Mouse (Mus musculus) hindbrain, embryonic 16.5 days (tissue): ENCODE measurements around the gene Cyp2g1. TPM values are rescaled to one million over a fixed set of nuclear protein-coding genes. Genes with fewer than 3 reads are reported as not detected.
"Not testable (repeated sequence)": the region's sequence is repeated elsewhere in the genome, so short reads cannot be mapped to it uniquely, and the experiment has no call there.

Experiments
- ATAC-seq: fragments of 200-750 bp; cut with Nextera tagmentation; 2 replicates; pipeline ENCODE4 v1.8.0; 2017; ENCODE audit warnings: moderate TSS enrichment, moderate library complexity
- H3K27ac ChIP-seq: fragments of 300-500 bp; sonication (generic); 2 replicates; pipeline ENCODE4 v1.5.1; 2014; ENCODE audit warnings: low read depth, mild to moderate bottlenecking, control low read depth, low read length, moderate library complexity
- H3K27me3 ChIP-seq: fragments of 300-500 bp; sonication (generic); replicated peaks from 2 replicates; pipeline ENCODE4 v1.6.1; 2014; ENCODE audit warnings: low read length; ENCODE audit not compliant: control insufficient read depth, insufficient read depth
- H3K36me3 ChIP-seq: fragments of 300-500 bp; sonication (generic); 2 replicates; pipeline ENCODE4 v1.6.1; 2014; ENCODE audit warnings: mild to moderate bottlenecking, low read length, moderate library complexity, mixed read lengths; ENCODE audit not compliant: control insufficient read depth, insufficient read depth
- H3K4me1 ChIP-seq: fragments of 300-500 bp; sonication (generic); 2 replicates; pipeline ENCODE4 v1.6.1; 2014; ENCODE audit warnings: low read depth, low read length; ENCODE audit not compliant: control insufficient read depth, insufficient read depth
- H3K4me2 ChIP-seq: fragments of 300-500 bp; sonication (generic); 2 replicates; pipeline ENCODE4 v1.6.1; 2014; ENCODE audit warnings: mild to moderate bottlenecking, low read length, control low read depth, moderate library complexity
- H3K4me3 ChIP-seq: fragments of 300-500 bp; sonication (generic); 2 replicates; pipeline ENCODE4 v1.5.1; 2014; ENCODE audit warnings: mild to moderate bottlenecking, low read length, control low read depth, moderate library complexity
- H3K9ac ChIP-seq: fragments of 300-500 bp; sonication (generic); 2 replicates; pipeline ENCODE4 v1.6.1; 2014; ENCODE audit warnings: low read depth, mild to moderate bottlenecking, control low read depth, low read length, moderate library complexity
- H3K9me3 ChIP-seq: fragments of 300-500 bp; sonication (generic); 2 replicates; pipeline ENCODE4 v1.6.1; 2014; ENCODE audit warnings: mild to moderate bottlenecking, low read length, moderate library complexity; ENCODE audit not compliant: control insufficient read depth
- WGBS: fragments of 180-500 bp; shearing (Covaris S2); extraction: QIAGEN DNeasy Blood & Tissue Kit; methylation state at CpG from one replicate; pipeline ENCODE4 v1.1.7; 2014; 5-methylcytosine and 5-hydroxymethylcytosine counted together
- polyA plus RNA-seq: library from polyadenylated mRNA; unstranded; fragments of >200 nt; fragmentation: Nextera tagmentation; extraction: Ambion mirVana; gene quantifications from 2 replicates; pipeline ENCODE4 v1.2.1, GENCODE M21; 2015

Cyp2g1 gene
- polyA plus RNA-seq, 1 experiment from 2014 or later = not detected

DNA sequence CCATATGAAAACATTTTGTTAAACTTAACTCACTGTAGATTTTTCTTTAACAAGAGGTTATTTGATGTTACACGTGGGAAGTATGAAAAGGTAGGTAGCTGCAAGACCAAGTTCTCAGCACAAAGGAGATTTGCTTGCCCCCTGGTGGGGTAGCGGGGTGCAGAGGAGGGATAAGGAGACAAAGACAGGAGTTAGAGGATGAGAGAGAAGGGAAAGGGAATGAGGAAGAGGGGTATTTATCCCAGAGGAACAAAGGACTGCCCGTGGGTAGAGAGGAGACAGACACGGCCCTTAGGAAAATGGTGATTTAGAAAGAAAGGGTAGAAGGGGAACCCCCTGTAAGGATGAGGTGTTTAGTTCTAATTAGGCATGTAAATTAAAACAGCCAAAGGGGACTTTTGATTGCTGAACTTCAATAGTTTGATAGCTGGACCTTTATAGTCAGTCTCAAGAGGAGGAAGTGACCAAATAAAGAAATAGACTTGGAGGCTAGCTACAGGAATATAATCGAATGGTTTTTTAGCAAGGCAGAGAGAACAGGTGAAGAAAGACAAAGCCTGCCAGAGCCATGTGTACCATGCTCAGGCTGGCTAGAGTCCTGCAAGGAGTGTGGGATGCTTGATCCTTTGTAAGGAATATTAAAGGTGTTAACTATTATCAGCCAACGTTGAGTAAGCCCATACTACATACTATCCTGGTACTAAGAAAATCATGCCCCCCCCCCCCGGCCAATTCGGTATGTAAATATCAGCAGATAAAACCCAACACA is 27.5 kb upstream of the Cyp2g1 start:
- 0 out of 2 replicates have a peak, but pooled peaks have one; percentile 43 for ATAC-seq
- Histone ChIP-seq H3K9ac (no peak overlapping the region), H3K36me3 (no peaks in the 10 kb centered on the region), H3K4me2 (peak overlapping the region; percentile 30; the same call in 1 of the 2 replicates), H3K9me3 (no peaks in the 10 kb centered on the region), H3K4me1 (no peaks in the 10 kb centered on the region), H3K27ac (no peak overlapping the region), H3K27me3 (no peaks in the 10 kb centered on the region), H3K4me3 (no peak overlapping the region; the same call in 1 of the 2 replicates)
- 13% methylated on average over 8 of the region's 8 CpGs for WGBS

DNA sequence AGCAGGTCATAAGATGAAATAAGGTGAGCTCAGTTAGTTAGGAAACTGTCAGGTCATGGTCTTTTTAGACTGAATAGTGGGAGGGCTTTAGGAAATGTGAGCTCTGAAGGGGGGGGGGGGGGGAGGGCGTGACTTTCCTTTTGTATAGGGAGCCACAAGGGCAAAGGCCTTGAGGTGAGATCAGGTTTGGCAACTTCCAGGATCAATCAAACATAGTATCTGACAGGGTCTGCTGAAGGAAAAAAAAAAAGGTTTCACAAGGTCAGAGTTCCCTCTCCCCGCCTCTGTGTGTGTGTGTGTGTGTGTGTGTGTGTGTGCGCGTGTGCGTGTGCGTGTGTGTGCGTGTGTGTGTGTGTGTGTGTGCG is 26.9 kb upstream of the Cyp2g1 start:
- ATAC-seq = no peak
- WGBS = 20% methylated on average over 5 of the region's 8 CpGs
- H3K27me3 ChIP-seq = no peaks in the 10 kb centered on the region
- H3K9me3 ChIP-seq = no peaks in the 10 kb centered on the region
- no peaks in the 10 kb centered on the region for H3K36me3 ChIP-seq
- no peak overlapping the region for H3K27ac ChIP-seq
- H3K4me1 ChIP-seq = no peaks in the 10 kb centered on the region
- H3K4me2 ChIP-seq = no peak overlapping the region
- no peak overlapping the region for H3K4me3 ChIP-seq
- H3K9ac ChIP-seq = no peak overlapping the region

DNA sequence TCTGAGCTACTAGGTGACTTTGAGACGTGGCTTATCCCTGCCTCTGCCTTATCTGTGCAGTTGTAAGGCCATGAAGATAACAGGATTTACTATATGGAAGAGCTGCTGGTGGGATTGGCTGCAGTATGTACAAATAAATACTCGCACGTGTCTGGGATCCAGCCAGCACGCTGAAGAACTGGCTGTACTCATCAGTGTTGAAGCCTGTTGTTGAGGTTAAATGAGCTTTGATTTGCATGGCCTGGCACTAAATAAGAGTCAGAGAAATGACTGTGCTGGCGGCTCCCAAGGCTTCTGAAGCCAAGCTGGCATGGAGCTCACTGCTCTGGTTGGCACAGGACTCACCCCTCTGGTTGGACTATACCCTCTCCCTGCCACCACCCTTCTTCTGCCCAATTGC is 25.5 kb upstream of the Cyp2g1 start:
- Histone ChIP-seq H3K4me1 (no peaks in the 10 kb centered on the region), H3K27ac (no peak overlapping the region), H3K4me2 (no peak overlapping the region), H3K9ac (no peak overlapping the region), H3K36me3 (no peaks in the 10 kb centered on the region), H3K9me3 (no peaks in the 10 kb centered on the region), H3K4me3 (no peak overlapping the region), H3K27me3 (no peaks in the 10 kb centered on the region)
- WGBS = 73% methylated on average over 5 of the region's 5 CpGs
- ATAC-seq = no peak

DNA sequence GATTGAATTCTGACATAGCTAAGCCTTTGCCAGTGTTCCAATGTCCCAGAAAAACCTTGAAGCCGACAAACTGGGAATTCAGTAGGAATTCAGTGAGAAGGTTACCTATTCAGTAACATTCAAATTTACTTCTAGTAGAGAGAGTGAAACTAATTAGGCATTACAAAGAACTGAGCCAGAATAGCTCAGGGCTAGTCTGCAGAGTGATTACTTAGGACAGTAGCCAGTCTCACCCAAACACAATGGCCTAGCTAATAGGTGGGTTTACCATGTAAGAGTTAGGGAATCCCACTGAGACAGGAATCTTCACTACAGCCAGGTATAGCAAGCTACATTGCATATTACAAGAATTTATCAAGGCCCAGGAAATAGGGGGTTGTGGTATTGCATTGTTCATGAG is 22.7 kb upstream of the Cyp2g1 start:
- H3K4me1 ChIP-seq, H3K9me3 ChIP-seq, H3K36me3 ChIP-seq, H3K27me3 ChIP-seq, H3K4me3 ChIP-seq, H3K9ac ChIP-seq, ATAC-seq, H3K27ac ChIP-seq, H3K4me2 ChIP-seq: not testable (repeated sequence)
- 47% methylated on average over 1 of the region's 1 CpGs for WGBS

DNA sequence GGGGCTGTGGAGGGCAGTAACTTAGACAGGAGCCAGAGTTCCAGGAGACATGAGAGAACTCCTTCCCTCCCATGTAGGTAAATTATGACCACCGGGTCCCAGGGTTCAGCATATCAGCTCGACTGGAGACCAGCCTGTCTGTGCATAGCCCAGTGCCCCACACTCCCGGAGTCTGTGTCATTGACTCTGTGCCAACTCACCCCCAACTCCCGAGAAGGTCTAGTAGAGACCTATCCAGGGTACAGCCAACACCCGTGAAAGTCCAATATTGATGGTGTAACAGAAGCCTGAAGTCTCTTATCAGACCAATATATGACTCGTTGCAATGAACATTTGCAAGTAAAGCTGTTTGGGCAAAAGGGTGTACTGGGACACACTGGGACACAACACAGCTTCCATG is 18.7 kb upstream of the Cyp2g1 start:
- H3K27ac ChIP-seq = no peak overlapping the region
- WGBS = 81% methylated on average over 6 of the region's 6 CpGs
- no peak overlapping the region for H3K4me2 ChIP-seq
- ATAC-seq = no peak
- no peaks in the 10 kb centered on the region for H3K36me3 ChIP-seq
- H3K27me3 ChIP-seq = no peaks in the 10 kb centered on the region
- no peak overlapping the region for H3K9ac ChIP-seq
- H3K4me3 ChIP-seq = no peak overlapping the region
- H3K4me1 ChIP-seq = no peaks in the 10 kb centered on the region
- H3K9me3 ChIP-seq = peaks cover 2% of the 10 kb centered on the region; the same call in 1 of the 2 replicates

DNA sequence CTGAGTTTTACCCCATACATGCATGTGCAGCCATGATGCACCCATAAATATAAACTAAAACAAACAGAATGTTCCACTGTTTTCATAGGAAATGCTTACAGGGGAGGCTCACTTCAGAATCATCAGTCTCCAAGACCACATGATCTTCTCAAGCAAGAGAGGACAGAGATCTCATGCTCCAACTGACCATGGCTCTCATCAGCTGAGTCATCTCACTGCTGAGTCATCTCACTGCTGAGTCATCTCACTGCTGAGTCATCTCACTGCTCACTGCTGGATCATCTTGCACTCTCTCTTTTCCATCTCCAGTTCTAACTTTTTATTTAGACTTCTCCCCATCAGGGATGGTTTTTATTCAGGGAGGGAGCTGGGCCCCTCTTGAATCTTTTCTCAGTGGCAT is 8.6 kb upstream of the Cyp2g1 start:
- Histone ChIP-seq H3K36me3 (no peaks in the 10 kb centered on the region), H3K27ac (no peak overlapping the region), H3K4me3 (no peak overlapping the region), H3K9ac (no peak overlapping the region), H3K9me3 (no peaks in the 10 kb centered on the region), H3K4me2 (no peak overlapping the region), H3K27me3 (no peaks in the 10 kb centered on the region), H3K4me1 (no peaks in the 10 kb centered on the region)
- no peak for ATAC-seq

DNA sequence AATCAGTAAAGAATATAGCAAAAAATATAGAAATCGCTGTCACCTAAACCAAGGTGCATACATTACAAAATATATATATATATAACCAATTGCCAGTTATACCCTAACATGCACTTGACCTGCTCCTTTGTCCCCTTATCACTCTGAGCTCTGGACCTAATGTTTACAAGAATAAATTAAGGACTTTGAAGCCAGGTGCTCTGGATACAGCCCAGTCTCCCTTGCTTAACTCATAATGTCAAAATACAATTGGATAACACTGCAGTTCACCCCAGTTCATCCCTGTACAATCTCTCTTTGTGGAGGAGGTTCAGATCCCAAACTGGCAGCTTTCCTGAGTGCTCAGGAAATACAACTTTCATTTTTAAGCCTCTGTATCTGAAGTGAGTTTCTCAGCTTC is 7.7 kb upstream of the Cyp2g1 start:
- Histone ChIP-seq H3K4me2 (no peak overlapping the region), H3K4me3 (no peak overlapping the region), H3K9me3 (no peaks in the 10 kb centered on the region), H3K4me1 (no peaks in the 10 kb centered on the region), H3K27ac (no peak overlapping the region), H3K27me3 (no peaks in the 10 kb centered on the region), H3K36me3 (no peaks in the 10 kb centered on the region), H3K9ac (no peak overlapping the region)
- no peak for ATAC-seq
- WGBS = 100% methylated on average over 1 of the region's 1 CpGs

DNA sequence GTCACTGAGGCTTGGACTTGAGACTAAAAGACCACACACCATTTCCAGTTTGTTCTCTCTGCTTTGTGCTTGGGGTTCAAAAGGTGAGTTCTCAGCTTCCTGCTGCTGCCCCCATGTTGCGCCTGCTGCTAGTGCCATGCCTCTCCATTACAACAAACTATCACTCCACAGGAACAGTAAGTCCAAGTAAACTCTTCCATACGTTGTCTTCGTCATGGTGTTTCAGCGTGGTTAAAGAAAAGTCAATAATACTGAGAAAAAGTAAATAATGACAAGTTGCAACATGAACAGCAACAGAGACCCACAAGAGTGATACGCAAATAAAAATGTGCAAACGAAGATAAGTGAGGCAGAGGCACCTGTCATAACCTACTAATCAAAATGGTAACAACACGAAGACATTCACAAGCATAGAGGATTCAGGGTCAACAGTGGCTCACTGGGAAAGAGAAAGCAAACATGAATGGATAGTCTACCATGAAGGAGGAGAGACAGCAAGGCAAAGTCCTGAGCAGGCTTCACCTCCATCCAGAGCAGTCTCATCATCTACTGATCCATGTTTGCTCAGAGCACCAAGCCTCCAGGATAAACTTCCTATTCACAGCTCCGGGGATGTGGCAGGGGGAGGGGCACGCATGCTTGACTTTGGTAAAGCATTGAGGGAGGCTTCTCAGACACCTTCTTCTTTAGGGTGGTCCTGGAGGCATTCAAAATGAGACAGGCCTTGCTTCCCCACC is 23.0 kb downstream of the Cyp2g1 start:
- H3K4me2 ChIP-seq, H3K9ac ChIP-seq, H3K4me3 ChIP-seq, H3K27me3 ChIP-seq, H3K4me1 ChIP-seq, H3K9me3 ChIP-seq, H3K36me3 ChIP-seq, H3K27ac ChIP-seq, ATAC-seq: not testable (repeated sequence)
- 77% methylated on average over 8 of the region's 9 CpGs for WGBS

DNA sequence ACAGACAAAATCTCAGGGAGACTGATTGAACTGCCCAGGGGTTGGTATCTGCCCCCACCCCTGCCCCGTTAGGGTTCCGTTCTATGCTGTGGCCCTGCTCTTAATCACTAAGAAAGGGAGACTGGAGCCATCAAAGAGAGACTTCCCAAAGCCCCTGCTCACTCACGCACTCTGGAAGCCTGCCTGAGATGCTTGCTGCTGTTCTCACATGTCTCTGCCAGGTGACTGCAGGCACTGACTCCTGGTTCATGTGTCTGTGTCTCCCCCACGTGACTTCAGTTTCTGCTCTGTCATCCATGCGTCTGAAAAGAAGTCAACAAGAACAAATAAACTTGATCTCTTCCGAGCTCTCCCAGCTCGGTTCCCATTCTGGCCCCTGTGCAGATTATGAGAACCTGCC is 24.0 kb downstream of the Cyp2g1 start:
- H3K36me3 ChIP-seq, ATAC-seq, H3K4me3 ChIP-seq, H3K9ac ChIP-seq, H3K4me2 ChIP-seq, H3K27ac ChIP-seq, H3K9me3 ChIP-seq, H3K27me3 ChIP-seq, H3K4me1 ChIP-seq: not testable (repeated sequence)
- 78% methylated on average over 7 of the region's 7 CpGs for WGBS
